Mouse (Mus musculus) kidney, adult 11 months (tissue): ENCODE measurements around the gene Endod1.

Source experiments
- DNase-seq: peaks from one replicate; pipeline ENCODE4 v3.0.0; 2022

Gene Endod1

GRCm38 (mm10) chr9:14381353-14382055 is at the start of gene Endod1:
Endod1 (minus strand) TSS chr9:14381507.
- peak; percentile 47 for DNase-seq

GRCm38 (mm10) chr9:14409153-14409552 is 27.8 kb upstream of the Endod1 start:
- DNase-seq: no peak

- DNase-seq: no peak
These were observed 26.7 kb upstream of the Endod1 start for GRCm38 (mm10) chr9:14408044-14408443.

- no peak for DNase-seq
These were observed 24.7 kb upstream of the Endod1 start for GRCm38 (mm10) chr9:14406056-14406455.

GRCm38 (mm10) chr9:14402099-14402498 is 20.8 kb upstream of the Endod1 start:
- no peak for DNase-seq

- no peak for DNase-seq
These were observed 19.1 kb upstream of the Endod1 start for GRCm38 (mm10) chr9:14400392-14400791.

- no peak for DNase-seq
These were observed 17.6 kb upstream of the Endod1 start for GRCm38 (mm10) chr9:14398946-14399345.

GRCm38 (mm10) chr9:14398084-14398483 is 16.8 kb upstream of the Endod1 start:
- no peak for DNase-seq

GRCm38 (mm10) chr9:14397449-14397819 is 16.1 kb upstream of the Endod1 start:
- no peak for DNase-seq

GRCm38 (mm10) chr9:14396819-14397448 is 15.6 kb upstream of the Endod1 start:
- no peak for DNase-seq

GRCm38 (mm10) chr9:14396096-14396495 is 14.8 kb upstream of the Endod1 start:
- no peak for DNase-seq

GRCm38 (mm10) chr9:14394956-14395561 is 13.8 kb upstream of the Endod1 start:
- no peak for DNase-seq

- DNase-seq: no peak
These were observed 10.6 kb upstream of the Endod1 start for GRCm38 (mm10) chr9:14391841-14392318.

GRCm38 (mm10) chr9:14391286-14391685 is 10.0 kb upstream of the Endod1 start:
- DNase-seq: no peak

- DNase-seq: no peak
These were observed 9.0 kb upstream of the Endod1 start for GRCm38 (mm10) chr9:14390278-14390677.

- no peak for DNase-seq
These were observed 7.8 kb upstream of the Endod1 start for GRCm38 (mm10) chr9:14389050-14389621.

- no peak for DNase-seq
These were observed 6.7 kb upstream of the Endod1 start for GRCm38 (mm10) chr9:14388001-14388400.

- no peak for DNase-seq
These were observed 5.5 kb upstream of the Endod1 start for GRCm38 (mm10) chr9:14386831-14387230.

- DNase-seq: no peak
These were observed 4.4 kb upstream of the Endod1 start for GRCm38 (mm10) chr9:14385665-14386064.

- no peak for DNase-seq
These were observed 2.0 kb upstream of the Endod1 start for GRCm38 (mm10) chr9:14383186-14383920.

- no peak for DNase-seq
These were observed 1.0 kb upstream of the Endod1 start for GRCm38 (mm10) chr9:14382256-14382791.

- DNase-seq: peak; percentile 86
These were observed 671 bp downstream of the Endod1 start for GRCm38 (mm10) chr9:14380386-14381285.
